Mouse (Mus musculus) stomach, postnatal 0 days (tissue): ENCODE measurements at regions not wholly inside any gene's neighbourhood (a gene's known extent, or its start where the extent isn't known, plus 50 kb on each side); places are given as distances from the start of the nearest gene placed in this dataset.

ENCODE experiments used
- ATAC-seq: fragments of 200-750 bp; cut with Nextera tagmentation; 2 replicates; pipeline ENCODE4 v1.8.0; 2017; ENCODE audit not compliant: low FRiP score, low TSS enrichment
- DNase-seq: peaks from one replicate; pipeline ENCODE4 v3.0.0-alpha.2; 2016; ENCODE audit warnings: low spot score
- H3K27ac ChIP-seq: fragments of 300-500 bp; sonication (generic); replicated peaks from 2 replicates; pipeline ENCODE4 v1.5.1; 2014; ENCODE audit warnings: mild to moderate bottlenecking, control low read depth
- H3K27me3 ChIP-seq: fragments of 300-500 bp; sonication (generic); 2 replicates; pipeline ENCODE4 v1.6.1; 2014; ENCODE audit warnings: low read length; ENCODE audit not compliant: control insufficient read depth, insufficient read depth
- H3K36me3 ChIP-seq: fragments of 300-500 bp; sonication (generic); 2 replicates; pipeline ENCODE4 v1.6.1; 2014; ENCODE audit warnings: low read length, mixed read lengths; ENCODE audit not compliant: control insufficient read depth, insufficient read depth
- H3K4me1 ChIP-seq: fragments of 300-500 bp; sonication (generic); replicated peaks from 2 replicates; pipeline ENCODE4 v1.6.1; 2014; ENCODE audit warnings: antibody characterized with exemption; ENCODE audit not compliant: control insufficient read depth, insufficient read depth
- H3K4me2 ChIP-seq: fragments of 300-500 bp; sonication (generic); replicated peaks from 2 replicates; pipeline ENCODE4 v1.6.1; 2014; ENCODE audit warnings: low read depth, mild to moderate bottlenecking, control low read depth, moderate library complexity
- H3K4me3 ChIP-seq: fragments of 300-500 bp; sonication (generic); 2 replicates; pipeline ENCODE4 v1.5.1; 2014; ENCODE audit warnings: low read depth, low read length, control low read depth
- H3K9ac ChIP-seq: fragments of 300-500 bp; sonication (generic); 2 replicates; pipeline ENCODE4 v1.6.1; 2014; ENCODE audit warnings: mild to moderate bottlenecking, low read length, control low read depth, mixed read lengths
- H3K9me3 ChIP-seq: fragments of 300-500 bp; sonication (generic); 2 replicates; pipeline ENCODE4 v1.6.1; 2016; ENCODE audit warnings: low read length; ENCODE audit not compliant: control insufficient read depth
- CTCF ChIP-seq: IDR thresholded peaks from 2 replicates; pipeline ENCODE4 v1.5.1; 2016; ENCODE audit warnings: antibody characterized with exemption, low read depth, mild to moderate bottlenecking, moderate library complexity
- EP300 ChIP-seq: optimal IDR thresholded peaks from 2 replicates; pipeline ENCODE3; 2016; ENCODE audit warnings: antibody characterized with exemption
- WGBS: fragments of 180-500 bp; shearing (Covaris S2); extraction: QIAGEN DNeasy Blood & Tissue Kit; methylation state at CpG from one replicate; pipeline ENCODE4 v1.1.7; 2014; 5-methylcytosine and 5-hydroxymethylcytosine counted together

DNA sequence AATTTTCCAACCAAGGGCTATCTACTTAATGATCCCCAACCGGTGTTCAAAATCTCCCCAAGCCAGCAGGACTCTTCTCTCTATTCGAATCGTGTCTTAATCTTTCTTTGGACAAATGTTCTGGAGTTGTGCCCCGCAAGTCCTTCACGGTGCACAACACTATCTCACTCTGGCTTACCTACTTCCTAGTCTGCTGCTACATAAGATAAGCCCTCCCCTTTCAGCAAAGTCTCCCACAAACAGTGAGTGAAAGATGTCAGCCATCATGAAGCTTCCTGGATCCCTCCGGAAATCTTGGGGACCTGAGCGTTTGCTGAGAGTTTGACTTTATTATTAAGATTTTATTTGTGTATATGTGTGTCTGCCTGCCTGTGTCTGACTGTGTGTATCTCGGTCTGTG is 344.7 kb upstream of the Noct start:
- TF ChIP-seq EP300 (no peak), CTCF (no peak)
- no peaks in the 10 kb centered on the region for H3K27me3 ChIP-seq
- no peaks in the 10 kb centered on the region for H3K9me3 ChIP-seq
- 71% methylated on average over 8 of the region's 8 CpGs for WGBS
- no peak overlapping the region for H3K27ac ChIP-seq
- H3K9ac ChIP-seq = no peak overlapping the region
- no peaks in the 10 kb centered on the region for H3K36me3 ChIP-seq
- no peak for ATAC-seq
- no peak overlapping the region for H3K4me3 ChIP-seq
- H3K4me2 ChIP-seq = no peak overlapping the region
- no peak for DNase-seq
- H3K4me1 ChIP-seq = no peaks in the 10 kb centered on the region

GRCm38 (mm10) chr3:50881437-50882248 is 342.6 kb upstream of the Noct start:
- H3K36me3 ChIP-seq = no peaks in the 10 kb centered on the region
- DNase-seq (no peak), ATAC-seq (no peak)
- no peak overlapping the region for H3K4me2 ChIP-seq
- H3K4me3 ChIP-seq = no peak overlapping the region
- H3K9ac ChIP-seq = no peak overlapping the region
- H3K9me3 ChIP-seq = no peaks in the 10 kb centered on the region
- TF ChIP-seq CTCF = no peak
- TF ChIP-seq EP300 = no peak
- WGBS = 32% methylated on average over 9 of the region's 9 CpGs
- no peaks in the 10 kb centered on the region for H3K4me1 ChIP-seq
- H3K27ac ChIP-seq = no peak overlapping the region
- H3K27me3 ChIP-seq = no peaks in the 10 kb centered on the region

GRCm38 (mm10) chr3:50882249-50882733 is 342.0 kb upstream of the Noct start:
- Histone ChIP-seq H3K4me3 (no peak overlapping the region), H3K9ac (no peak overlapping the region), H3K4me1 (no peaks in the 10 kb centered on the region), H3K9me3 (no peaks in the 10 kb centered on the region), H3K27ac (no peak overlapping the region), H3K36me3 (no peaks in the 10 kb centered on the region), H3K27me3 (no peaks in the 10 kb centered on the region), H3K4me2 (no peak overlapping the region)
- 26% methylated on average over 8 of the region's 8 CpGs for WGBS
- ATAC-seq = no peak
- no peak for DNase-seq
- no peak for TF ChIP-seq CTCF
- no peak for TF ChIP-seq EP300

DNA sequence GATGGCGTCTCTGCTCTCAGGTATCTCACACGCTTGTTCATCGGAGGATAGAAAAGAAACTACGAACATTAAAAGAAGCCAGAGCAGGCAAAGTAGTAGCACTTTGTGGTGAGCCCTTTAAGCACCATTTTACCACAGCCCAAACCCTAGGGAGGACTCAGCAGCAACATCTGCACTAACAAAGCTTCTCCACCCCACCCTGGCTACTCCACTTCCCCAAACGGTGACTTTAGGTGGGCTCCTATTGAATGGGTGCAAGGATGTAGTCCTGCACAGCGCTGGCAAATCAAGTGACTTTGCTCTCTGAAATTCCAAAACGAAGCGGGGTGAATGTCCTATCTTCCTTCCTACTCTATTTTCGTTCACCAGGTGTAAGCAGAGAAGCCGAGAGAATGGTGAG is 337.9 kb upstream of the Noct start:
- Histone ChIP-seq H3K9me3 (no peaks in the 10 kb centered on the region), H3K9ac (no peak overlapping the region), H3K4me1 (no peaks in the 10 kb centered on the region), H3K4me3 (no peak overlapping the region), H3K4me2 (peak overlapping the region; percentile 31; the same call in 1 of the 2 replicates), H3K36me3 (no peaks in the 10 kb centered on the region), H3K27me3 (no peaks in the 10 kb centered on the region), H3K27ac (no peak overlapping the region)
- 72% methylated on average over 10 of the region's 10 CpGs for WGBS
- DNase-seq (no peak), ATAC-seq (no peak)
- no peak for TF ChIP-seq CTCF
- TF ChIP-seq EP300 = no peak

DNA sequence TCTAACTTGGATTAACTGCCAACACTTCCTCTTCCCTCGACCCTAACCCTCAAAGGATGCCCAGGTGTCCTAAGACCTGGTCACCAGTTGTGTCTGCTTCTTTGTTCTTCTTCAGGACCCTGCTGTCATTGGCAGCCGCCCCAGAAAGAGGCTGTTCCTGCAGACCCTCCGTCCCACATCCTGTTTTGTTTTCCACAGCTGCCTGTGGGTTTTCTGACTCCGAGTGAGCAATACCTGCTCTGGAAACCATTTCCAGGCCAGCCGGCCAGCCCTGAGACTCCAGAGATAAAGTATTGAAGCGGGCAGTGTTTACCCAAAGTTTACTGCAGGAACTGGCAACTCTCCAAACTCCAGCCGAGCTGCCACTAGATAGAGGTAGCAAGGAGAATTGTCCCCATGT is 337.2 kb upstream of the Noct start:
- ATAC-seq (0 out of 2 replicates have a peak, but pooled peaks have one; percentile 61), DNase-seq (peak; percentile 56)
- Histone ChIP-seq H3K9me3 (no peaks in the 10 kb centered on the region), H3K4me2 (peak overlapping the region; percentile 31), H3K27ac (0 out of 2 replicates have a peak overlapping the region, but pooled peaks have one; percentile 30), H3K4me1 (no peaks in the 10 kb centered on the region), H3K4me3 (no peak overlapping the region), H3K27me3 (no peaks in the 10 kb centered on the region), H3K9ac (0 out of 2 replicates have a peak overlapping the region, but pooled peaks have one; percentile 27), H3K36me3 (no peaks in the 10 kb centered on the region)
- no peak for TF ChIP-seq CTCF
- TF ChIP-seq EP300 = no peak
- 7% methylated on average over 7 of the region's 7 CpGs for WGBS

DNA sequence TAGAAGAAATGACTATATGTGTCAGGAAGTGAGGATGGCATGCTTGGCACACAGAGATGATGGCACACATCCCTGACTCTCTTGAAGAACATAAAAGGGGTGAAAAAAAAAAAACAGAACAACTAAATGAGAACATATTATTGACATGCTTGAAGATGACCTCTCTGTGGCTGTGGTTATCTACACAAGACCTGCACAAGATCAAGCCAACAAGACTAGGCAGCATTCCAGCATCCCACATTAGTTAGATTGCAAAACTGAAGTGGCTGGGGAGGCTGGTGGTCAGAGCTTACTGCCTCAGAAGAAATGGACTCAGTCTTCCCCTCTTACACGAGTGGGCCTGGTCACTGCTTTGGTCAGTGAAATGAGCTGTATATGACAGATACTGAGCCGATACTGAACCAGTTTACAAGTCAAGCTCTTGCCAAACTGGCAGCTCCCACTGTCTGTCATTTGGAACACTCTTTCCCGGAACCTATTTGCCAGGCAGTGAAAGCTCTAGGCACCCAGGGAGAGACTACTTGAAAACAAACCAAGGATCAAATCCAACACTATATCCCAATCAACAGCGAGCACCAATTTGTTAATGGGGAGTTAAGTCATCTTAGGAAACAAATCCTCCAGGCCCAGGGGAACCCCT is 335.6 kb upstream of the Noct start:
- no peak overlapping the region for H3K4me3 ChIP-seq
- DNase-seq (no peak), ATAC-seq (no peak)
- no peak overlapping the region for H3K4me2 ChIP-seq
- WGBS = 90% methylated on average over 4 of the region's 4 CpGs
- no peaks in the 10 kb centered on the region for H3K4me1 ChIP-seq
- H3K36me3 ChIP-seq = no peaks in the 10 kb centered on the region
- no peak overlapping the region for H3K27ac ChIP-seq
- H3K9ac ChIP-seq = no peak overlapping the region
- H3K9me3 ChIP-seq = no peaks in the 10 kb centered on the region
- no peak for TF ChIP-seq CTCF
- no peak for TF ChIP-seq EP300
- H3K27me3 ChIP-seq = no peaks in the 10 kb centered on the region
